ENCODE assay signal across 1 mouse cellular context in the genomic region with DNA sequence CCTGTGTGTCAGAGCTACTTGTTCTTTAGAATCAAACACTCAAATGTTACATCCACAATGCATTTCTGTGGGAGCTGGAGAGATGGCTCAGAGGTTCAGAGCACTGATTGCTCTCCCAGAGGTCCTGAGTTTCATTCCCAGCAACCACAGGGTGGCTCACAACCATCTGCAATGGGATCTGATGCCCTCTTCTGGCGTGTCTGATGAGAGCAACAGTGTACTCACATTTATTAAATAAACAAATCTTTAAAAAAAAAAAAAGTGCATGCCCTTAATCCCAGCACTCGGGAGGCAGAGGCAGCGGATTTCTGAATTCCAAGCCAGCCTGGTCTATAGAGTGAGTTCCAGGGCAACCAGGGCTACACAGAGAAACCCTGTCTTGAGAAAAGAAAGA.
TF ChIP-seq lines count a peak whose summit lies in the region.

No protein-coding gene starts in this region.

TF ChIP-seq in MEL, 35 proteins besides CTCF, POLR2A, EP300 and RAD21 (continued from another document):
- TF ChIP-seq JUND (IDR thresholded peaks at IDR 0.05; ENCODE audit: low read depth, low read length), result no peak
- no peak for TF ChIP-seq NELFE (IDR thresholded peaks at IDR 0.05; ENCODE audit: low read depth, low read length)
- no peak for TF ChIP-seq GABPA (IDR thresholded peaks at IDR 0.05; ENCODE audit: low read depth, low read length)
- peak; percentile 60; the same call in 1 of the 2 replicates for TF ChIP-seq ZNF384 (IDR thresholded peaks at IDR 0.05; ENCODE audit: low read depth, low read length)
- TF ChIP-seq SMC3 (IDR thresholded peaks at IDR 0.05; ENCODE audit: low read depth, low read length), result peak; percentile 27; the same call in 1 of the 2 replicates
